Mouse (Mus musculus) layer of hippocampus, postnatal 25 days (tissue): Measurements from ENCODE around the gene Scrn2. TPM values are rescaled to one million over a fixed set of nuclear protein-coding genes. Genes with fewer than 3 reads are reported as not detected.

ENCODE experiments used
- DNase-seq, 2 experiments: peaks; one replicate each; pipeline ENCODE4 v3.0.0; 2022; ENCODE audit warnings: mixed read lengths in 2 of 2, low spot score in 1 of 2; ENCODE audit errors: extremely low spot score in 1 of 2
- total RNA-seq, 2 experiments: library from RNA; stranded (reverse); gene quantifications; 2 replicates each; pipeline ENCODE4 v1.2.3; 2021

The Scrn2 gene
- total RNA-seq, 2 experiments from 2014 or later: 4.0 to 4.2 TPM

DNA sequence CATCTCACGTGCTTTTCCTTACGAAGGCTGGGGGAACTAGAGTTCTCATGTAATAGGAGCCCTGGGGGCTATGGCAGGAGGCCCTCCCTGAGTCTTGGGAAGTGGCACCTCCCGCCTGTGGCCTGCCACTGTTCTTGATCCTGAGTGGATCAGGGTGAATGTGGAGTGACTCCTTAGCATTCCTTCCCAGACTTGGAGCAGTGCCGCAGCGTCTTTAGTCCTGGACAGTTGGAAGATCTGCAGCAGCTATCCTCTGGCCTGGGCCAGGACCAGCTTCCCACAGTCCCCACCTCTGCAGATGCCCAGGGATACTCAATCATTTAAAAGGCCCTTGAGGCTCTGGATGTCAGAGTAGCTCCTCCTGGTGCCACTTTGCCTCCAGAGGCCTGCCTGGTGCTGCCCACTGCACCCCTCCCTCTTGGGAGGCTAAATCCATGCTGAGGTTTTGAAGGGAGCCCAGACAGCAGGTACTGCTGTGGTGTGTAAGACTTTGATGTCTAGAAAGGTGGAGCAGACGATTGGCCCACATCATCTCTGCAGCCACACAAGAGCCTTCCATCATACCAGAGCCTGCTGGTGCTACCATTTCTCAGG is 19.9 kb downstream of the Scrn2 start:
- no peak for DNase-seq

DNA sequence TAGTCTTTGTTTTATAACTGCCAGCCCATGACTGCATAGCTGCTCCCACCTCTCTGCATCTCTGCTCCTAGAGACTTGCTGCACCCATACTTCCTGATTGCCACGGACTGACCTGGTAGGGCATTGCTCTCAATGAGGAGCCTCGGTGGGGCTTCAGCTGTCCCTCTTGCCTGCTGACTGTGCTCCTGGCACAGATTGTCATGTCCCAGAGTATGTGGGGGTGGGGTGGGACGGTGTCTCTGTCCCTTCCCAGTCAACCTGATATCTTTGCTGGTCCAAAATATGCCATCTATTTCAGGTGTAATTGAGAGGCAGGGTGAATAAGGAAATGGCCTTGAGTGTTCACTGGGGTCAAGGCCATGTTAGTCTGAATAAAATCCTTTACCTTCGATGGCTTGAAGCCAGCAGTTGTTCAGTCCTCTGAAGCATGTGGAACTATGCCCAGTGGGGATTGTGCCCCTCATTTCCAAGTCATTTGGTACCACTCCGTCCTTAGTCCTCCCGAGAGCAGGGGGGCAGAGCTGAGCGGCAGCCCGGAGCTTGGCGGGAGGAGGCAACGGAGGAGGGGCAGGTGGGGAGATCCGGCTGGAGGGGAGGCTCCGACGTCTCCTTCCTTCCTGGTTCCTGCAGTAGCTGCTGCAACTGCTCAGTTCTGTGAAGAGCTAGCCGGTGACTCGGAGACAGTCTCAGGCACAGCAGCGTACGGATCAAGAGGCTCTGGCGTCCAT is 20.6 kb downstream of the Scrn2 start, which contains the start of gene Osbpl7:
Gene Osbpl7, plus strand, starts transcription at position 413 of the 728 bp plus-strand sequence.
- peak; percentile 65 to 67 for DNase-seq

- no peak for DNase-seq
Measured at GRCm38 (mm10) chr11:97050944-97051586, 21.3 kb downstream of the Scrn2 start.

GRCm38 (mm10) chr11:97052219-97052646 is 22.5 kb downstream of the Scrn2 start:
- DNase-seq: no peak

DNA sequence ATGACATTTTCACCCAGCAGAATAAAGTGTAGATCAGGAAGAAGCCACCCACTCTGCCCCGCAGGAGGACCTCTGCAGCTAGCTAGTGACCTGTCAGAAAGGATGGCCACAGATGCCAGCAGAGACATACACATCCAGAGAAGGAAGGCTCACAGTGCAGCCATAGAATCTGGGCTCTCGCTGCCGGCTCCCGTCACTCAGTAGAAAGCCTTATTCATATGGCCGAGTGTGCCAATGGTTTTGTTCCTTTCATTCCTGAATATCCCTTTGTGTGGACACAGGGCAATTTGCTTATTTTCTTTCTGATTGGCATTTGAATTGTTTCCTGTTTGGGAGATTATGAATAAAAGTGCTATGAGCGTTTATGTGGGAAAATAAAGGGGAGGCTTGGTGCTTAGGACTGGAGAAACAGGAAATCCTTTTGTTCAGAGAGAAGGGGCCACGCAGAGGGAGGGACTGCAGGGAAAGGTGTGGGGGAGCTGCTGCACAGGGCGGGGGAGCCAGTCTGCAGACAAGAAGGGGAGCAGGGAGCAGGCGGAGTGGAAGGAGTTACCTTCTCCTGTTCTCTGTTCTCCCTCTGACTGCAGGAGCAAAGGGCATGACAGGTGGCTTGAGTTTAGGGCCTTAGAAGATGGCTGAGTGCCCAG is 33.7 kb downstream of the Scrn2 start:
- no peak for DNase-seq

DNA sequence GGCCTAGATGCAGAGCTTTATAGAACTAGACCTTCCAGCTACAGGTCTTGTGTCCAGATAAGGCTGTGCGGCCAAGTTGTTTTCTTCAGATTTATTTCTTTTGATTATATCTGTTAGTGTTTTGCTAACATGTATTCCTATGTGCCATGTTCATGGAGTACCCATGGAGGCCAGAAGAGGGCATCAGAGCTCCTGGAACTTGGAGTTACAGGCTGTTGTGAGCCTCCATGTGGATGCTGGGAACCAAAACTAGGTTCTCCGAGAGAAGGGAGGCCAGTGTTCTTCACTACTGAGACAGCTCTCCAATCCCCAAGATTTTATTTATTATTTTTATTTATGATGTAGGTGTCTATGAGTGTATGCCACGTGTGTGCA is 34.2 kb downstream of the Scrn2 start:
- no peak for DNase-seq

DNA sequence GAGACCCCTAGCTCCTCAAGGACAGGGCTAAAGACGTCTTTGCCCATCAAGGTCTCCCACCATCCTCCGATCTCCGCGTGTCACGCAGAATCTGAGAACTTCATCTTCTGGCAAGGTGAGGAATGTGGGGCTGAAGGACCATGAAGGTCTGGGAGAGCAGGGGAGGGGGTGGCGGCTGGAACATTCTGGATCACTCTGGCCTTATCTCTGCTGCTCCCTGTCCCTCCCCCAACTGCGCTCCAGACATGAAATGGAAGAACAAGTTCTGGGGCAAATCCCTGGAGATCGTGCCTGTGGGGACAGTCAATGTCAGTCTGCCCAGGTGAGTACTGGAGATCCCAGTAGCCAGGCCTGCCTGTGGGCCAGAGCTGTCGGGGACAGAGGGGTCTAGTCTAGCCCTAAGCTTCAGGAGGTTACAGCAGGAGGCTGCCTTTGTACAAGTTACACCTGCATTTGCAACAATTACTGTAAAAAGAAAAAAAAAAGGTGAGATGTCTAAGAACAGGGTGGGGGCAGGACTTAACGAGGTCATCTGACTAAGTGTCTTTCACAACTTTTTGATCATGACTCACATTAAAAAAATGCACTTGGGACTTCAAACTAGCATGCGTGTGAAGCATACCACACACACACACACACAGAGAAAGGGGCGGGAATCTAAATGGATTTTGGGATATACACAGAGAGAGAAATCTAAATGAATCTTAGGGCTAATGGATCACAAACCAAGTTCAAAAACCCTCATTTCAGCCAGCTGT is 36.0 kb downstream of the Scrn2 start:
- no peak for DNase-seq

- no peak for DNase-seq
Measured at GRCm38 (mm10) chr11:97066656-97067360, 37.1 kb downstream of the Scrn2 start.

DNA sequence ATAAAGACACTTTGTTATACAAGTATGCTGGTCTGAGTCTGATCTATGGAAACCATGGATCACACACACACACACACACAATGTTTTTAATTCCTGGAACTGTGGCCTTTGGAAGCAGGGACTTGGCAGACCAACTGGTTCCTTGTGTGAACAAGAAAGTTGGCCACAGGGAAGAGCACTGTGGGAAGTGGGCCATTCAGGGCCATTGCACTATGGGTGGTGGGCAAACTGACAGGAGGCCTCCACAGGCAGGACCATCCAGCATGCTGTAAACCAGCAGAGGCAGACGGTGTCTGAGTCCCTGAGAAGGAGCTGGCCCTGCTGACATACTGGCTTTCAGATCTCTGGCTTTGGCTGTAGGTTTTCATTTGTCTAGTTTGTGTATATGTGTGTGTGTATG is 39.6 kb downstream of the Scrn2 start:
- DNase-seq: no peak

DNA sequence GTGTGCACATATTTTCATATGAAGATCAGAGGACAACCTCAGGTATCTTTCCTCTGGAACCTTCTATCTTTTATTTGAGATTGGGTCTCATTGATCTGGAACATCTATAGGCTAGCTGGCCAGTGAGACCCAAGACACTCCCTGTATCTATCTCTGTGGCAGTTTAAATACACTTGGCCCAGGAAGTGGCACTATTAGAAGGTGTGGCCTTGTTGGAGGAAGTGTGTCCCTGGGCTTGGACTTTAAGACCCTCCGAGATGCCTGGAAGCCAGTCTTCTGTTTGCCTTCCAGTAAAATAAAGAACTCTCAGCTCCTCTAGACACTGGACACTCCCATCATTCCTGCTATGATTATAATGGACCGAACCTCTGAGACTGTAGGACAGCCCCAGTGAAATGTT is 40.0 kb downstream of the Scrn2 start:
- DNase-seq: no peak

DNA sequence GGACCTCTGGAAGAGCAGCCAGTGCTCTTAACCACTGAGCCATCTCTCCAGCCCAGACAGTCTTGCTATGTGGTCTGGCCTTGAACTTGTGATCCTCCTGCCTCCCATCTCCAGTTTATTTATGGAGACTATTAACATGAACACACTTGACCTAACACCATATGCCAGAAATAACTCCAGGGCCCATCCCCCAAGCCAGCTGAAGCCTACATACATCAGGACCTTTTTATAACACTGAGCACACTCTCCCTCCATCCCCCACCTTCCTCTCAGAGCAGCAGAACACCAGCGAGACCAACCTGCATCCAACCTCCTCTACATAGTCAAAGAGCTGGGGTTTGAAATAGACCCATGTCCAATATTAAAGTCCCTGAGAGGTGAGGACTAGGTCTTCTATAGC is 41.4 kb downstream of the Scrn2 start:
- DNase-seq: no peak

DNA sequence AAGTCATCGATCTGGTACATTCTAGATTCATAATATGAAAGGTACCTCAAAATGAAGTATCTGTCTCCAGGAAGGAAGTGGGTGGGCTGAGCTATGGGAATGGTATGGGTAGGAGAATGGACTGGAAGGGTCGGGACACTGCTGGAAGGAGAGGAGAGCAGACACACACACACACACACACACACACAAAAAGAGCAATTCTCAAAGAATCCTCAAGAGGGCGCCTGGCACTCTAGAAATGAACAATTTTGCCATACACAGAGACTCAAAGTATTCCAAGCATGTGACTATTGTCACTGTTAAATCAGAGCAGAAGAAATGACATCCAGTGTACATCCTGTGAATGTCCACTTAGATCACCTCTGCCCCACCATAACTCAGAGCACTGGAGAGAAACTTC is 42.8 kb downstream of the Scrn2 start:
- DNase-seq: peak in 1 of 2 experiments; percentile 57

DNA sequence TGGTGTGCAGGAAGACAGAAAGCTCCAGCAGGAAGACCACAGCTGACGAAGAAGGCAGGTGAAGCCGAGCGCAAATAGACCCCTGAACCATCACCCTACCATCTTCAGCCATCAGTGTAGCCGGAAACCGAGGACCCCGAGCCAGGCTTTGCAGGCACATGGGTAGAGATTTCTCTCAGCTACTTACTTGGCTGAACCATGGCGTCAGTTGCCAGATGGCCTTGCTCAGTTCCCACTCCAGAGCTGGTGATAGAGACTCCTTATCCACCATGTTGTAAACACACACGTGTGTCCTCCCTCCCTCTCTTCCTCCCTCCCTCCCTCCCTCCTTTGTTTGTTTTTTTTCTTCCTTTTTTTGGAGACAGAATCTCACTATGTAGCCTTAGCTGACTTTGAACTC is 44.5 kb downstream of the Scrn2 start:
- DNase-seq: no peak

GRCm38 (mm10) chr11:97078751-97079150 is 49.0 kb downstream of the Scrn2 start:
- DNase-seq: no peak

- DNase-seq: no peak
Measured at GRCm38 (mm10) chr11:97080291-97080690, 50.6 kb downstream of the Scrn2 start.

DNA sequence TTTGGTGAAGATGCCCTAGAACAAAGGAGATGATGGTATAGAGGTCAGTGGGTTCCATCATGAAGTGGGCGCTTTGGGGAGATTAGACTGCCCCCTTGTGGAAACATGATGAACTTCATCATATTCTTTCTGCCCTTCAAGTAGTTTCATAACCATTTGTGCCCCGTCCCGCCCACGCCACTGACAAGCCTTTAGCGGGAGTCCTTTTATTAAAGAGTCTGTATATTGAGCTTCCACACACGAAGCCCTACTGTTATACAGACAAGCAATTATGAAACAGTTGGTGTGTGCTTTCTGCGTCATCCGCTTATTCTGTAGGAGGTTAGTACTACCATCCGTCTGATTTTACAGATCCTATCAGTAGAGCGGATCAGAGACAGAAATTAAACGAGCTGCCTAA is 53.2 kb downstream of the Scrn2 start:
- peak in 1 of 2 experiments; percentile 51 for DNase-seq
